Mouse (Mus musculus): ENCODE data around the gene Arih1. TPM values are rescaled to one million over a fixed set of nuclear protein-coding genes. Genes with fewer than 3 reads are reported as not detected.

The Arih1 gene
- polyA plus RNA-seq (2012; rRNA removed), result 150 and 160 TPM in 2 replicates

GRCm38 (mm10) chr9:59486549-59487065 is at the start of gene Arih1:
Gene Arih1, minus strand, starts transcription at chr9:59486618.
- peaks cover 3% of the 10 kb centered on the region; the same call in 1 of the 2 replicates for H3K4me1 ChIP-seq (ENCODE audit: control insufficient read depth, insufficient read depth, low read length)
- H3K4me3 ChIP-seq (ENCODE audit: control insufficient read depth, low read depth, low read length), result peak within 1 kb of the TSS; percentile 95
- H3K36me3 ChIP-seq (ENCODE audit: control insufficient read depth, insufficient read depth, low read length), result 0 out of 2 replicates have a peak, but pooled peaks cover 2% of the 10 kb centered on the region
- H3K27me3 ChIP-seq (ENCODE audit: control insufficient read depth, insufficient read depth, low read length), result no peaks in the 10 kb centered on the region
- TF ChIP-seq POLR2A (IDR thresholded peaks at IDR 0.05; ENCODE audit: control insufficient read depth, low read depth, low read length), result peak; percentile 99
- TF ChIP-seq CTCF (IDR thresholded peaks at IDR 0.05; ENCODE audit: control insufficient read depth, insufficient read depth, insufficient replicate concordance, low read depth, low read length), result no peak; the same call in 1 of the 2 replicates
- H3K27ac ChIP-seq (ENCODE audit: control insufficient read depth, insufficient read depth, low read depth, low read length), result peak within 1 kb of the TSS; percentile 100

GRCm38 (mm10) chr9:59533889-59534288 is 47.5 kb upstream of the Arih1 start:
- no peaks in the 10 kb centered on the region for H3K27me3 ChIP-seq (ENCODE audit: control insufficient read depth, insufficient read depth, low read length)
- no peak overlapping the region for H3K27ac ChIP-seq (ENCODE audit: control insufficient read depth, insufficient read depth, low read depth, low read length)
- no peak overlapping the region for H3K4me3 ChIP-seq (ENCODE audit: control insufficient read depth, low read depth, low read length)
- no peak for TF ChIP-seq CTCF (IDR thresholded peaks at IDR 0.05; ENCODE audit: control insufficient read depth, insufficient read depth, insufficient replicate concordance, low read depth, low read length)
- no peak for TF ChIP-seq POLR2A (IDR thresholded peaks at IDR 0.05; ENCODE audit: control insufficient read depth, low read depth, low read length)
- no peaks in the 10 kb centered on the region for H3K4me1 ChIP-seq (ENCODE audit: control insufficient read depth, insufficient read depth, low read length)
- H3K36me3 ChIP-seq (ENCODE audit: control insufficient read depth, insufficient read depth, low read length), result no peaks in the 10 kb centered on the region

DNA sequence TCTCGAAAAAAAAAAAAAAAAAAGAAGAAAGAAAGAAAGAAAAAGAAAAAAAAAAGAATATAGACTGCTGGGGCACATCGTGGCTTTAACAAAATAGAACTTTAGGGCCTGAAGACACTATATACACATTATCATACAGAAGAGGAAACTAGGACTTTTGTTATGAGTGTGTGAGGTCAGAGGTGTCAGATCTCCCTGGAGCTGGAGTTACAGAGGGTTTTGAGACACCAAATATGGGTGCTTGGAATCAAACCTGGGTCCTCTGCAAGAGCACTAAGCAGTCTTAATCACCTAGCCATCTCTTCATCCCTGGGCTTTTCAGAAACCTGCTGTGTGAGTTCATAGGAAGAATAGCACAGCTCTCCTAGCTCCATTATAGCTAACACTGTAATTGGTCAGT is 47.0 kb upstream of the Arih1 start:
- H3K27ac ChIP-seq (ENCODE audit: control insufficient read depth, insufficient read depth, low read depth, low read length), result no peak overlapping the region
- no peak for TF ChIP-seq CTCF (IDR thresholded peaks at IDR 0.05; ENCODE audit: control insufficient read depth, insufficient read depth, insufficient replicate concordance, low read depth, low read length)
- no peak for TF ChIP-seq POLR2A (IDR thresholded peaks at IDR 0.05; ENCODE audit: control insufficient read depth, low read depth, low read length)
- no peak overlapping the region for H3K4me3 ChIP-seq (ENCODE audit: control insufficient read depth, low read depth, low read length)
- no peaks in the 10 kb centered on the region for H3K27me3 ChIP-seq (ENCODE audit: control insufficient read depth, insufficient read depth, low read length)
- no peaks in the 10 kb centered on the region for H3K4me1 ChIP-seq (ENCODE audit: control insufficient read depth, insufficient read depth, low read length)
- no peaks in the 10 kb centered on the region for H3K36me3 ChIP-seq (ENCODE audit: control insufficient read depth, insufficient read depth, low read length)

DNA sequence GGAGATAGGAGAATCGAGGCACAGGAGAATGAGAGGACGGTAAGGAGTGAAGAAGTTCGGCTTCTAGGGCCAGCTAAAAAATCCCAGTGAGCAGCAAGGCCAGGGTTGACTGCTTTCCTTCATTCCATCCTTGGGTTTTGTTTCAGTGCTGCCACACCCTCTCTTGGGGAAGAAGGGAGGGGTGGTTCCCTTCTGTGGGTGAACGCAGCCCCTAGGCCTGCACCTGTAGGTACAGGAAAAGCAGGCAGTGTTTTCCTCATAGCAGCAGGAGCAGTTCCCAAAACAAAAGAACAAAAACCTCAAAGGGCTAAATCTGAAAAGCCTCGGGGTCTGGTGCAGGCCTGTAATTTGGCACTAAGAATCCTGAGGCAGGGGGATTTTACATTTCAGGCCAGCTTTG is 45.2 kb upstream of the Arih1 start:
- no peak for TF ChIP-seq CTCF (IDR thresholded peaks at IDR 0.05; ENCODE audit: control insufficient read depth, insufficient read depth, insufficient replicate concordance, low read depth, low read length)
- no peak for TF ChIP-seq POLR2A (IDR thresholded peaks at IDR 0.05; ENCODE audit: control insufficient read depth, low read depth, low read length)
- Histone ChIP-seq H3K4me3 (ENCODE audit: control insufficient read depth, low read depth, low read length) (no peak overlapping the region), H3K27me3 (ENCODE audit: control insufficient read depth, insufficient read depth, low read length) (no peaks in the 10 kb centered on the region), H3K4me1 (ENCODE audit: control insufficient read depth, insufficient read depth, low read length) (no peaks in the 10 kb centered on the region), H3K36me3 (ENCODE audit: control insufficient read depth, insufficient read depth, low read length) (no peaks in the 10 kb centered on the region), H3K27ac (ENCODE audit: control insufficient read depth, insufficient read depth, low read depth, low read length) (no peak overlapping the region)

- H3K4me3 ChIP-seq (ENCODE audit: control insufficient read depth, low read depth, low read length), result no peak overlapping the region
- TF ChIP-seq POLR2A (IDR thresholded peaks at IDR 0.05; ENCODE audit: control insufficient read depth, low read depth, low read length) (no peak), CTCF (IDR thresholded peaks at IDR 0.05; ENCODE audit: control insufficient read depth, insufficient read depth, insufficient replicate concordance, low read depth, low read length) (no peak)
- no peaks in the 10 kb centered on the region for H3K4me1 ChIP-seq (ENCODE audit: control insufficient read depth, insufficient read depth, low read length)
- no peaks in the 10 kb centered on the region for H3K36me3 ChIP-seq (ENCODE audit: control insufficient read depth, insufficient read depth, low read length)
- H3K27me3 ChIP-seq (ENCODE audit: control insufficient read depth, insufficient read depth, low read length), result no peaks in the 10 kb centered on the region
- H3K27ac ChIP-seq (ENCODE audit: control insufficient read depth, insufficient read depth, low read depth, low read length), result no peak overlapping the region
These were observed 41.9 kb upstream of the Arih1 start for GRCm38 (mm10) chr9:59528274-59528673.

DNA sequence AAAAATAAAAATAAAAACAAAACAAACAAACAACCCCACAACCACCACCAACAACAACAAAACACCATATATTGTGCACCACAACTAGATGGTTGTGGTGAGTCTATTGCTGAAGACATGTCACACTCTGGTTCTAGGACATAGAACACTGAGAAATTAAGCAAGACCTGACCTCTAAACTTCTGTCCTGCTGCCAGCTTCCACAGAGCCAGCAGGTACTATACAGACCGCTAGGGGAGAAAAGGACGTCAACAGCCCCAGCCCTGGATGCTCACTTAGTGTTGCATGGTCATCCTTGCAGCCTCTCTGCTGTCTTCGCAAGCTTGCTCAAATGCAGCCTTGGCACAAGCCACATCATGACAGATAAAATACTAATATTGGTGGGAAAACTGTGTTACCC is 41.2 kb upstream of the Arih1 start:
- no peaks in the 10 kb centered on the region for H3K27me3 ChIP-seq (ENCODE audit: control insufficient read depth, insufficient read depth, low read length)
- TF ChIP-seq CTCF (IDR thresholded peaks at IDR 0.05; ENCODE audit: control insufficient read depth, insufficient read depth, insufficient replicate concordance, low read depth, low read length) (no peak), POLR2A (IDR thresholded peaks at IDR 0.05; ENCODE audit: control insufficient read depth, low read depth, low read length) (no peak)
- no peaks in the 10 kb centered on the region for H3K4me1 ChIP-seq (ENCODE audit: control insufficient read depth, insufficient read depth, low read length)
- no peak overlapping the region for H3K27ac ChIP-seq (ENCODE audit: control insufficient read depth, insufficient read depth, low read depth, low read length)
- H3K4me3 ChIP-seq (ENCODE audit: control insufficient read depth, low read depth, low read length), result no peak overlapping the region
- no peaks in the 10 kb centered on the region for H3K36me3 ChIP-seq (ENCODE audit: control insufficient read depth, insufficient read depth, low read length)

DNA sequence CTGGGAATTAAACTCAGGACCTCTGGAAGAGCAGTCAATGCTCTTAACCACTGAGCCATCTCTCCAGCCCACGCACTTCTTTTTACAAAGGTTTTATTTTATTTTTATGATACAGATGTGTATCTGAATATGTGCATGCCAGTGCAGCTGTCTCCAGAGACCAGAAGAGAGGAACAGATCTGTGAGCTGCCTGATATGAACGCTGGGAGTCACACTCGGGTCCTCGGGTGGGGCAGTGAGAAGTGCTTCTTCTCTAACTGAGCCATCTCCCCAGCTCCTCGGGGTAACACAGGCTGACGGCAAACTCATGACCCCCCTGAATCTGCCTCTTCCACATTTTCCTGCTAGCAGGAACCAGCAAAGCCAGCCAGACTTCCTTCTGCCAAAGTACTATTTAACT is 40.3 kb upstream of the Arih1 start:
- H3K27ac ChIP-seq (ENCODE audit: control insufficient read depth, insufficient read depth, low read depth, low read length), result no peak overlapping the region
- no peaks in the 10 kb centered on the region for H3K27me3 ChIP-seq (ENCODE audit: control insufficient read depth, insufficient read depth, low read length)
- H3K4me3 ChIP-seq (ENCODE audit: control insufficient read depth, low read depth, low read length), result no peak overlapping the region
- no peaks in the 10 kb centered on the region for H3K4me1 ChIP-seq (ENCODE audit: control insufficient read depth, insufficient read depth, low read length)
- TF ChIP-seq POLR2A (IDR thresholded peaks at IDR 0.05; ENCODE audit: control insufficient read depth, low read depth, low read length), result no peak
- TF ChIP-seq CTCF (IDR thresholded peaks at IDR 0.05; ENCODE audit: control insufficient read depth, insufficient read depth, insufficient replicate concordance, low read depth, low read length), result no peak
- no peaks in the 10 kb centered on the region for H3K36me3 ChIP-seq (ENCODE audit: control insufficient read depth, insufficient read depth, low read length)
